Mouse (Mus musculus) testis, postnatal 10 days (tissue): ENCODE measurements around the gene Lao1.
A peak's percentile ranks its signal among the peaks of the same experiment; 100 is the strongest.
"Not testable (repeated sequence)": the region's sequence is repeated elsewhere in the genome, so short reads cannot be mapped to it uniquely, and the experiment has no call there.

Experiments
- DNase-seq: peaks from one replicate; pipeline ENCODE4 v3.0.0; 2021; ENCODE audit warnings: low spot score

Lao1 gene

GRCm38 (mm10) chr4:118961141-118961628 lies at the start of gene Lao1:
Lao1 (plus strand) TSS chr4:118961578.
- no peak for DNase-seq

DNA sequence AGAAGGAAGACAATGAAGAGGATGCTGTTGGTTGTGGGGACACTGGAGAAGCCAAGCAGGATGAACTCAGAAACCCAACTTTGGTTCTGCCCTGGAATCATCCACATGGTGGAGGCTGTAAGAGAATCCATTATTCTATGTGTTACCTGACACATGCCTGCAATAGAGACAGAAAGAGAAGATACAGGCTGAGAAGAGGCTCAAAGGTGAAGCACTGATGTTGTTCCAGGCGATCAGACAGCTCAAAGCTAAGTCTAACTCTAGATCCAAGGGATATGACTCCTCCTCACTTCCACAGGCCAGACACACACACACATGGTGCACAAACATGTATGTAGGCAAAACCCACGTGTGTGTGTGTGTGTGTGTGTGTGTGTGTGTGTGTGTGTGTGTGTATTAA lies 44.0 kb upstream of the Lao1 start, which contains the start of gene Olfr1329:
TSS of gene Olfr1329 (minus strand) at position 101 of the 400 bp plus-strand sequence.
- DNase-seq: not testable (repeated sequence)

GRCm38 (mm10) chr4:118931326-118931725 lies 30.1 kb upstream of the Lao1 start:
- not testable (repeated sequence) for DNase-seq

DNA sequence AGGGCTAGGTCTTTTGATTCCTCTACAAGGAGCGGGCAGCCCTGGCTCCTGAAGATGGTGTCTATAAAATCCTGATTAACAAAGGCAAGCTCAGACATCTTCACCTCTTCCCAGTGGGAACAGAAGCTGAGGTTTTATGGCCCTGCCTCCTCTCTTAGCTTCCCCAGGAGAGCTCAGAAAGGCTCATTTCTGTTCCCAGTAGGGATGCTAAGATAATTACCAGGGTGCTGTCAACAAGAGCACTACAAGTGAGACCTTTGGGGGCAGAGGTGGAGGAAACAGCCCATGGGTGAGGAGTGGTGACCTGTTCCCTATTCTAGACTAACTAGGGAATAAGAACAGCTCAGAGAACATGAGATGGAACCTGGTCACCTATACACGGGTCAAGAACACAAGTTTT lies 22.9 kb upstream of the Lao1 start, which contains the start of gene Olfr1328:
TSS of gene Olfr1328 (minus strand) at position 101 of the 400 bp plus-strand sequence.
- DNase-seq: no peak

- DNase-seq: no peak
Observed at GRCm38 (mm10) chr4:118958812-118959211, 2.6 kb upstream of the Lao1 start.

DNA sequence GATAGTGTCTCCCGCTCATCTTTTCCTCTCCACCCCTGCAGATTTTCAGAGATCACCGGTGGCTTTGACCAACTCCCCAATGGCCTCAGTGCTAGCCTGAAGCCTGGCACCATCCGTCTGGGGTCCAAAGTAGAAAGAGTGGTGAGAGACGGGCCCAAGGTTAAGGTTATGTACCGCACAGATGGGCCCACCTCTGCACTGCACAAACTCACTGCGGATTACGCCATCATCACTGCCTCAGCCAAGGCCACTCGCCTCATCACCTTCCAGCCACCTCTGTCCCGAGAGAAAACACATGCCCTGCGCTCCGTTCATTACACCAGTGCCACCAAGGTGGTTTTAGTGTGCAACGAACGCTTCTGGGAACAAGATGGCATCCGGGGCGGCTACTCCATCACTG lies 6.3 kb downstream of the Lao1 start:
- DNase-seq: no peak

DNA sequence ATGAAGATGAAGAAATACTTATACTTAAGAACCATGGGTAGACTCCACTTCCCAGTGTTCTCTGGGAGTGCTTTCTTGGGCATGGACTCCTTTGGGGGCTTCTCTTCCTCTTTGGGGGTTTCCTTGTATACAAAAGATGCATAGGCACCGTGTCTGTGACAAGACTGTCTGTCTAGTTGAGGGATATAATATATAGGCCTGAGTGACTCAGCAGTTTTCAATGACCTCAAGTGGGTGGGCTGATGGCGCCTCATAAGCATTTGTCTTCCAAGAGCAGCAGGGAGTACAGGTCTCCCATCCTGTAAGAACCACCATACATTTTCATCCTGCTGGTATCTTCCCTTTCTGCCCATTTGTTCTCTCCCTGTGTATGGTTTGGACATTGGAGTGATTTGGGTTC lies 11.9 kb downstream of the Lao1 start:
- no peak for DNase-seq

GRCm38 (mm10) chr4:118985291-118985690 lies 23.9 kb downstream of the Lao1 start:
- DNase-seq: no peak

- DNase-seq: no peak
Observed at GRCm38 (mm10) chr4:118988535-118988934, 27.2 kb downstream of the Lao1 start.

- no peak for DNase-seq
Observed at GRCm38 (mm10) chr4:118989331-118989730, 28.0 kb downstream of the Lao1 start.

GRCm38 (mm10) chr4:118991797-118992196 lies 30.4 kb downstream of the Lao1 start:
- no peak for DNase-seq

- no peak for DNase-seq
Observed at GRCm38 (mm10) chr4:118997127-118997542, 35.8 kb downstream of the Lao1 start.

DNA sequence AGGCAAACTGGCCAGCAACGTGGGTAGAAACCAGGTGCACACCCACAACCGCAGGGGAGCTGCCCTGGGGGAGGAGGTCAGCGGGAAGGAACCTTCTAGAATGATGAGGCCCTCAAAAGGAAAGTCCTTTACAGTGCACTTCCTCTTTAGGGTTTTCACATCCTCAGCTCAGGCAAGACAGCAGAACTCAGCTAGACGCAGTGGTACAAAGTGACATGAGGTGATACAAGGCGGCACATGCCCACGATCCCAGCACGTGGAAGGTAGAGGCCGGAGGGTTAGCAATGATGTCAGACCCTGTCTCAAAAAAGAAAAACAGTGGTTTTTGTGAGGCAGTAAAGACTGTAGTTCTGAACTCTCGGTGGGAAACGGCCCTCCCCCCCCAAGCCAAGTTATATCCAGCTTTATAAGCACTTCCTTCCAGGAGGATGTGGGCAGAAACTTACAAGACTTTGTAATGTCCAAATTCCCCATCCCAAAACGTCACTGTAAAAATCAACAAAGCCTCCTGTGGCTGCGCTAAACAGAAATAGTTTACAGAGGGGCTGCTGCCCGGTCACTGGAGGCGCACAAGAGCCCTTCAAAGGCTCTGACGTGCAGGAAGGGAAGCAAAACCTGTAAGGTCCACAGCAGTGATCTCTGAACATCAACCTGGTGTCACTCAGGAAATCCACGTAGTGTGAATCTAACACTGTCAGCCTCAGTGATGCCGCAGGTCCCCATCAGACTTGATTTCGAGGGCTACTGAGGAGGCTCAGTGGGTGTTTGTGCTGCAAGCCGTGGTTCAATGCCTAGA lies 38.5 kb downstream of the Lao1 start:
- no peak for DNase-seq

DNA sequence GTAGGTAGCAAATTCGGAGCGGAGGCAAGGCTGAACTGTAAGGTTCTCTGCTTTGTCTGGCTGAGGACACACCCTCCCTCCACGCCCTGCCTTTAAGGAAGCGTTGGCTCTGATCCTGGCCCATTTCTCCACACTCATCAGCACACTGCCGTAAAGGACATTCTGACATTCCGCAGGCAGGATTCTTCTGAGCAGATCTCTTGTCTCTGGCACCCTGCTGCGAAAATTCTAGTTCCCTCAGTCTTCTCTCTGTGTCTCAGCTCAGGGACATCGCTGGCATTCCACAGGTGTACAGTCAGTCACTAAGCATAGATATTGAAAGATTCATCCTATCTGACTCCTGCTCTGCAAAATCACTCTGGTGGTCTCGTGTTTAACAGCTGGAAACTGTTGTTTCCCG lies 40.3 kb downstream of the Lao1 start:
- DNase-seq: no peak

DNA sequence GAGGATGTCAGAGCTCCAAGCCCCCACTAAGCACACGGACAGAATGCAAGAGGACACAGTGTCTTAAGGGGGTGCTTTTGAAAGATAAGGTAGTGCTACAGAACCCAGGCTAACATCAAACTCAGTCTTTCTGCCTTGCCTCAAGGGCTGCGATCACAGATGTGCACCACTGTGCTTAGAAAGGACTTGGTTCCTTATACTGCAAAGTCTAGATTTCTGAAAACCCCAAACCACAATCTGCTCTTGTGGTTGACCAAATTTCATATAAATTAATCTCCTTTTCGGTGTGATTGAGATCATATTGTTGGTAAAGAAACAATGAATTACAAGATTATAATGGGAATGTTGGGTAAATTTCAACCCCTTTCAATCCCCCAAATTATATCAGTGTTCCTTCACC lies 41.1 kb downstream of the Lao1 start:
- DNase-seq: no peak

GRCm38 (mm10) chr4:119004178-119004577 lies 42.8 kb downstream of the Lao1 start:
- peak; percentile 62 for DNase-seq

- DNase-seq: peak; percentile 96
Observed at GRCm38 (mm10) chr4:119004613-119005339, 43.4 kb downstream of the Lao1 start.

DNA sequence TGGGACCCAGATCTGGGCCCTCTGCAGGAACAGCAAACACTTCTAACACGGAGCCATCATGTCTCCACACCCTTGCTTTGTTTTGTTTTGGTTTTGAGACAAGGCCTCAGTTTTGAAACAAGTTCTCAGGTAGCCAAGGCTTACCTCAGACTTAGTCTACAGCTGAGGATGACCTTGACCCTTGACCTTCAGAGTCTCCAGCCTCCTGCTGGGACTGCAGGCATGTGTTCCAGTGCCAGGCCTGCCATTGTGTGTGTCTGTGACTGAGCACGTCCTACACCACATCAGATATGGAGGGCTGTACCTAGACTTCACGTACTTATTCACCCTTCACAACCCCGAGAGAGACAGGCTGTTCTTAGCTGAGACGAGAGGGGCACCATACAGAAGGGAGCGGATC lies 46.2 kb downstream of the Lao1 start:
- DNase-seq: no peak

DNA sequence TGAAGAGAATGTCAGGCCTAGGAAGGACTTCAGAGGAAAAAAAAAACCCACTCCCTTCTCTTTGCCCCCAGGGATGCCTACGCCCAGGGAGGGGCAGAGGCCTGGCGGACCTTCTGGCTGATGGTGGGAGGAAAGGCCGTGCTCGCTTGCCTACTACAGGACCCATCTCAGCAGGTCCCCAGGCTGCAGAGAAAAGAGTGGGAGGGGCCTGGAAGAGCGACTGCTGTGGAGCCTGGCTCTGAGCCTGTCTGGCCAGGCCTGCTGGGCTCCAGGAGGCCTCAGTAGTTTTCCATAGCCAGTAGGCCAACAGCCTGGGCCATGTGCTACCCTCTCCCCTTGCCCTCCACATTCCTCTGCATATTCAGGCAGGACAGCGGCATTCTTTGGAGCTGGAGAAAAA lies 47.1 kb downstream of the Lao1 start:
- no peak for DNase-seq

DNA sequence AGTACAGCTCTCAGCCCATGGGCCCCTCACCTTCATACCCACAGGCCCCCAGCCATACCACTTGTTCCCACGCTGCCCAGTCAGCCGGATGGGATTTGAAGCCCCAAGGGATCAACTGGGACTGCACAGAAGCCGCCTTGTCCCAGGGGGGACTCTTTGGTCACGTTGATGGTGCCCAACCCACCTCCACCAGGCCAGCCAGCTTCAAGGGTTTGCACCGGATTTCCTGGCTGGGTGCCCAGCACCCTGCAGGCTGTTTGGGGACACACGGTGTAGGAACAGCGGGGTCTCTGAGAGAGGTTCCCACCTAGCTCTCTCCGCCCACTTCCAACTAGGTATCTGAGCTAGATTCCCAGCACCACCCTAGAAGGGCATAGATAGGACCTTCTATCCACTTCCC lies 48.4 kb downstream of the Lao1 start:
- DNase-seq: no peak

DNA sequence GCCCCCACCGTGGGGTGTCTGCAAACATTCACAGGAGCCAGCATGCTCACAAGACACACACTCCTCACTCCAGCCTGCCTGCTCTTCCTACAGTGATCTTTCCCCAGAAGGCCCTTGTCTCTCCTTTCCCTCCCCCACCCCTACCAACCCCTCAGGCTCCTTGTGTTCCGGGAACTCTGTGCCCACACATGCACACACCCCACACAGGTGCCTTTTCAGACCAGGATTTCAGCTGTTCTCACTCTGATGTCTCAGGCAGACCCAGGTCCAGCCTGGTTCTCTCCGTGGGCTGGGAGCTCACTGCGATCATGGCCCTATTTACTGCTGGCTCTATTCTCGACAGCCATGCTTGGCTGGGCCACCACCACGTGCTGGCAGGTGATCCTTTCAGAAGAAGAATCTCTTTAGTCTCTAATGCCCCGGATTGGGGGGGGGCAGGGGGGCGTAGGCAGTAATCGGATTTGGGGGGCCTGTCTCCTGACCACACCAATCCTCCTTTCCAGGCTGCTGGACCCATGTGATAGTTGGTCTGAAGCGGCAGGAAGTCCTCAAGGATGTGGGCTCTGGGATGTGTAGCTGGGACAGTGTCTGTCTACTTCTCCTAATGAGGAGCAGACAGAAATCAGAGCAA lies 49.8 kb downstream of the Lao1 start:
- DNase-seq: no peak

GRCm38 (mm10) chr4:119013031-119013430 lies 51.7 kb downstream of the Lao1 start:
- DNase-seq: no peak

DNA sequence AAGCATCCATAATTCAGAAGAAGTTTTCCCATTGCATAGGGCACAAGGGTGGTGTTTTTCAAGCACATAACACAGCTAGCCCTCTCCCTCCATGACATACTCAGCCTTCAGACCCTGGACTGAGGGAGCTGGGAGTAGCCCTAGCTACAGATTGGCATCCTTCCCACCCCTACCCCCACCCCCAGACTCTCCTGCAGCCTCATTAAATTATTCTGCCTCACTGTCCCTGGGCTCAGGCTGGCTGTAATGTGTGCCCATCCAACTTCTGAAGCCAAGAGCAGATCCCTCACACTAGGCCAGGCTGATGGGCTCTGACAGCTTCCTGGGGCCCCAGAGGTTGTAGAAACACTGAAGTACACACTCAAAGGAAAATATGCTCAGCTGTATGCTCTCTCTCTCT lies 53.6 kb downstream of the Lao1 start:
- DNase-seq: no peak
